Mouse (Mus musculus) embryonic facial prominence, embryonic 14.5 days (tissue): ENCODE results near the gene Vti1b. TPM values are rescaled to one million over a fixed set of nuclear protein-coding genes. Genes with fewer than 3 reads are reported as not detected.

Source experiments
- ATAC-seq: fragments of 200-750 bp; cut with Nextera tagmentation; 2 replicates; pipeline ENCODE4 v1.8.0; 2017; ENCODE audit warnings: low read depth, moderate number of reproducible peaks, moderate TSS enrichment
- DNase-seq: peaks from one replicate; pipeline ENCODE4 v3.0.0-alpha.2; 2015; ENCODE audit warnings: low spot score
- H3K27ac ChIP-seq: fragments of 300-500 bp; sonication (generic); replicated peaks from 2 replicates; pipeline ENCODE4 v1.5.1; 2014; ENCODE audit warnings: low read depth, mild to moderate bottlenecking, low read length, moderate library complexity
- H3K27me3 ChIP-seq: fragments of 300-500 bp; sonication (generic); replicated peaks from 2 replicates; pipeline ENCODE4 v1.6.1; 2014; ENCODE audit warnings: low read length; ENCODE audit not compliant: control insufficient read depth, insufficient read depth
- H3K36me3 ChIP-seq: fragments of 300-500 bp; sonication (generic); 2 replicates; pipeline ENCODE4 v1.6.1; 2014; ENCODE audit warnings: low read length, mixed read lengths; ENCODE audit not compliant: control insufficient read depth, insufficient read depth
- H3K4me1 ChIP-seq: fragments of 300-500 bp; sonication (generic); 2 replicates; pipeline ENCODE4 v1.6.1; 2014; ENCODE audit warnings: antibody characterized with exemption, low read length; ENCODE audit not compliant: control insufficient read depth, insufficient read depth
- H3K4me2 ChIP-seq: fragments of 300-500 bp; sonication (generic); 2 replicates; pipeline ENCODE4 v1.6.1; 2014; ENCODE audit warnings: low read depth, mild to moderate bottlenecking, low read length, moderate library complexity, mixed read lengths
- H3K4me3 ChIP-seq: fragments of 300-500 bp; sonication (generic); 2 replicates; pipeline ENCODE4 v1.5.1; 2014; ENCODE audit warnings: low read depth, mild to moderate bottlenecking, low read length
- H3K9ac ChIP-seq: fragments of 300-500 bp; sonication (generic); 2 replicates; pipeline ENCODE4 v1.6.1; 2014; ENCODE audit warnings: low read depth, mild to moderate bottlenecking, low read length, moderate library complexity, mixed read lengths
- H3K9me3 ChIP-seq: fragments of 300-500 bp; sonication (generic); 2 replicates; pipeline ENCODE4 v1.6.1; 2016; ENCODE audit warnings: low read length; ENCODE audit not compliant: control insufficient read depth
- WGBS: fragments of 180-500 bp; shearing (Covaris S2); extraction: QIAGEN DNeasy Blood & Tissue Kit; methylation state at CpG from one replicate; pipeline ENCODE4 v1.1.7; 2014; 5-methylcytosine and 5-hydroxymethylcytosine counted together
- polyA plus RNA-seq: library from polyadenylated mRNA; unstranded; fragments of >200 nt; fragmentation: Nextera tagmentation; extraction: Ambion mirVana; gene quantifications from 2 replicates; pipeline ENCODE4 v1.2.1, GENCODE M21; 2014

Gene Vti1b
- polyA plus RNA-seq, 1 experiment from 2014 or later, result 86.7 TPM

DNA sequence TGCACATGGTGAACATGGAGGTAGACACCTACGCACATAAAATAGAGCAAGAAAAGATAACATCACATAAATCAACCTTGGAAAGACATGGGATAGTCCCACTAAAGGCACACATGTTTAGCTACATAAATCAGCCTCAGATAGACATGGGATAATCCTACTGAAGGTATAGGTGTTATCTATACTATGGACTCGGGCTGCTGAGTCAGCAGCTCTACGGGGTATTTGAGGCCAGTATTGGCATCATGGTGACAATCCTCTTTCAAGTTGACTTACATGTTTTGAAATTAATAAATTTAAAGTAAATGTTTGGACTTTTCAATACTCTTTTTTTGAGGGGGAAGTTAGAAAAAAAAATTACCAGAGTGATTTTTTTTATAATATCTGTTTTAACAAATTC is 9.6 kb downstream of the Vti1b start:
- Histone ChIP-seq H3K9ac (no peak overlapping the region), H3K4me1 (no peaks in the 10 kb centered on the region), H3K4me3 (no peak overlapping the region), H3K27me3 (no peaks in the 10 kb centered on the region), H3K9me3 (no peaks in the 10 kb centered on the region), H3K27ac (no peak overlapping the region), H3K36me3 (peaks cover 76% of the 10 kb centered on the region), H3K4me2 (no peak overlapping the region)
- 94% methylated on average over 3 of the region's 3 CpGs for WGBS
- DNase-seq (no peak), ATAC-seq (no peak)

- Histone ChIP-seq H3K9me3 (no peaks in the 10 kb centered on the region), H3K27ac (no peak overlapping the region), H3K4me2 (no peak overlapping the region), H3K4me1 (no peaks in the 10 kb centered on the region), H3K9ac (no peak overlapping the region), H3K27me3 (no peaks in the 10 kb centered on the region), H3K36me3 (peaks cover 18% of the 10 kb centered on the region), H3K4me3 (no peak overlapping the region)
- ATAC-seq (no peak), DNase-seq (no peak)
- 93% methylated on average over 6 of the region's 6 CpGs for WGBS
Observed at GRCm38 (mm10) chr12:79149653-79150052, 22.8 kb downstream of the Vti1b start.

GRCm38 (mm10) chr12:79141384-79141783 is 31.1 kb downstream of the Vti1b start:
- ATAC-seq, result no peak
- Histone ChIP-seq H3K4me3 (no peak overlapping the region), H3K36me3 (no peaks in the 10 kb centered on the region), H3K9ac (no peak overlapping the region), H3K9me3 (no peaks in the 10 kb centered on the region), H3K27ac (no peak overlapping the region), H3K4me1 (no peaks in the 10 kb centered on the region), H3K27me3 (no peaks in the 10 kb centered on the region), H3K4me2 (no peak overlapping the region)
- DNase-seq, result no peak

GRCm38 (mm10) chr12:79140811-79141210 is 31.7 kb downstream of the Vti1b start:
- WGBS, result 87% methylated on average over 2 of the region's 2 CpGs
- H3K9me3 ChIP-seq, result no peaks in the 10 kb centered on the region
- no peaks in the 10 kb centered on the region for H3K27me3 ChIP-seq
- no peak for ATAC-seq
- no peak for DNase-seq
- H3K4me3 ChIP-seq, result no peak overlapping the region
- no peak overlapping the region for H3K27ac ChIP-seq
- H3K36me3 ChIP-seq, result no peaks in the 10 kb centered on the region
- H3K4me2 ChIP-seq, result no peak overlapping the region
- no peak overlapping the region for H3K9ac ChIP-seq
- H3K4me1 ChIP-seq, result no peaks in the 10 kb centered on the region

DNA sequence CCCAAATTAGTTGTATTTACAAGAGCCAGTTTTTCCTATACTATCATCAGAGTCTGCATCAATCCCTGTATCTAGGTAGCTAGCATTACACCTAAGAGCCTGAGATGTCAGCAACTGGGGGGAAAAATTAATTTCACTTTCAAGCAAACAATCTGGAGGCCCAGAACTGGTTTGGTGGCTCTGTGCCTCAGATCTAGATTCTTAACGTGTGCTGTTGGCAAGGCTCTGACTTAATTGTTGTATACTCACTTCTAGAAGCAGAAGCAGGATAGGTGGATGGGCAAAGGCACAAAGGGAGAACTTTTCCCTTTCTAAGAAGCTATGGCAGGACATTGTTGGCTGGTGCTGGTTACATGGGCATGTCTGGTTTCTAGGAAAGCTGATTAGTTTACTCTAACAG is 33.0 kb downstream of the Vti1b start:
- H3K9me3 ChIP-seq, result no peaks in the 10 kb centered on the region
- H3K4me1 ChIP-seq, result no peaks in the 10 kb centered on the region
- H3K36me3 ChIP-seq, result no peaks in the 10 kb centered on the region
- ATAC-seq (no peak), DNase-seq (peak; percentile 26)
- no peak overlapping the region for H3K4me2 ChIP-seq
- no peak overlapping the region for H3K4me3 ChIP-seq
- WGBS, result 38% methylated on average over 1 of the region's 1 CpGs
- no peak overlapping the region for H3K9ac ChIP-seq
- no peaks in the 10 kb centered on the region for H3K27me3 ChIP-seq
- no peak overlapping the region for H3K27ac ChIP-seq

DNA sequence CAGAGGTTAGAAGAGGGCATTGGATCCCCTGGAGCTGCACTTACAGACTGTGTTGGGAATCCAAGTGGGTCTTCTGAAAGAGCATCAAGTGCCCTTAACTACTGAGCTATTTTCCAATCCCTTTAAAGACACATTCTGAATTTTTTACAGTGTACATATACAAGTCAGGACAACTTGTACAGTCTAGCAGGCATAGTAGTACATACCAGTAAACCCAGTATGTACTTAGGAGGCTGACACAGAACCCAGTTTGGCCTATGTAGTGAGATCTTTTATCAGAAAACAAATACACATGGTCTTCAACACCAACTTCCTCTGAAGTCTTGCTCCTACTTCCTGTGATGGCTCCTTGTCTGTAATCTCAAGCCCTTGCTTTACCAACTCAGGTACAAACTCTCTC is 33.5 kb downstream of the Vti1b start:
- no peak for ATAC-seq
- Histone ChIP-seq H3K9ac (no peak overlapping the region), H3K4me2 (no peak overlapping the region), H3K4me3 (no peak overlapping the region), H3K9me3 (no peaks in the 10 kb centered on the region), H3K36me3 (no peaks in the 10 kb centered on the region), H3K4me1 (no peaks in the 10 kb centered on the region), H3K27me3 (no peaks in the 10 kb centered on the region), H3K27ac (no peak overlapping the region)
- DNase-seq, result no peak

GRCm38 (mm10) chr12:79136949-79137348 is 35.5 kb downstream of the Vti1b start:
- WGBS, result 53% methylated on average over 7 of the region's 7 CpGs
- no peak overlapping the region for H3K4me3 ChIP-seq
- no peaks in the 10 kb centered on the region for H3K4me1 ChIP-seq
- H3K4me2 ChIP-seq, result no peak overlapping the region
- H3K9me3 ChIP-seq, result no peaks in the 10 kb centered on the region
- DNase-seq (no peak), ATAC-seq (no peak)
- H3K36me3 ChIP-seq, result no peaks in the 10 kb centered on the region
- peaks cover 15% of the 10 kb centered on the region for H3K27me3 ChIP-seq
- no peak overlapping the region for H3K9ac ChIP-seq
- H3K27ac ChIP-seq, result no peak overlapping the region

- peak; percentile 20 for DNase-seq
- H3K4me3 ChIP-seq, result no peak overlapping the region
- ATAC-seq, result peak; percentile 21; the same call in 1 of the 2 replicates
- H3K36me3 ChIP-seq, result no peaks in the 10 kb centered on the region
- peaks cover 34% of the 10 kb centered on the region for H3K27me3 ChIP-seq
- H3K27ac ChIP-seq, result no peak overlapping the region
- H3K9ac ChIP-seq, result no peak overlapping the region
- no peaks in the 10 kb centered on the region for H3K9me3 ChIP-seq
- 24% methylated on average over 4 of the region's 4 CpGs for WGBS
- H3K4me2 ChIP-seq, result no peak overlapping the region
- H3K4me1 ChIP-seq, result no peaks in the 10 kb centered on the region
Observed at GRCm38 (mm10) chr12:79135105-79135504, 37.4 kb downstream of the Vti1b start.

DNA sequence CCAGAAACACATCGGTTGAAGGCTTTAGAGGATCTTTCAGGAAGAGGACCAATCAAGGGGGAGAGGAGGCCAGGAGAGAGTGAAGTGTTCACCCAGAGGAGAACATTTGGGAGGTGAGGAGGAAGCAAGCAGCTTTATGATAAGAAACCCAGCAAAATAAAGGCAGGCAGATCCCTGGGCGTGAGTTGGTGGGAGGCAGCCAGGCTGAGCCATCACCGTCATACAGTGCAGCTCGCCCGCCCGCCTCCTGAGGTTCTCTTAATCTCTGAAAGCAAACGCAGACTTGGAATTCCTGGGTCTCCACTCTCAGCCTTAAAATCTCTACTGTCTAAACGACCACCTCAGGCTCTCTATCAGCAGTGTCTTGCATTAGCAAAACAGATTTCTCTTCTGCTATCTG is 37.8 kb downstream of the Vti1b start:
- no peak for DNase-seq
- Histone ChIP-seq H3K27ac (no peak overlapping the region), H3K4me1 (no peaks in the 10 kb centered on the region), H3K36me3 (no peaks in the 10 kb centered on the region), H3K4me2 (no peak overlapping the region), H3K27me3 (peaks cover 38% of the 10 kb centered on the region), H3K9ac (no peak overlapping the region), H3K9me3 (no peaks in the 10 kb centered on the region), H3K4me3 (no peak overlapping the region)
- 31% methylated on average over 8 of the region's 8 CpGs for whole genome bisulfite sequencing
- no peak for ATAC-seq
